Mouse (Mus musculus) thymus, adult 18-20 months (tissue): ENCODE data around the gene Tgm2.

Source experiments
- DNase-seq, 2 experiments: peaks; one replicate each; pipeline ENCODE4 v3.0.0; 2022; ENCODE audit warnings: mixed read lengths in 2 of 2

The Tgm2 gene

DNA sequence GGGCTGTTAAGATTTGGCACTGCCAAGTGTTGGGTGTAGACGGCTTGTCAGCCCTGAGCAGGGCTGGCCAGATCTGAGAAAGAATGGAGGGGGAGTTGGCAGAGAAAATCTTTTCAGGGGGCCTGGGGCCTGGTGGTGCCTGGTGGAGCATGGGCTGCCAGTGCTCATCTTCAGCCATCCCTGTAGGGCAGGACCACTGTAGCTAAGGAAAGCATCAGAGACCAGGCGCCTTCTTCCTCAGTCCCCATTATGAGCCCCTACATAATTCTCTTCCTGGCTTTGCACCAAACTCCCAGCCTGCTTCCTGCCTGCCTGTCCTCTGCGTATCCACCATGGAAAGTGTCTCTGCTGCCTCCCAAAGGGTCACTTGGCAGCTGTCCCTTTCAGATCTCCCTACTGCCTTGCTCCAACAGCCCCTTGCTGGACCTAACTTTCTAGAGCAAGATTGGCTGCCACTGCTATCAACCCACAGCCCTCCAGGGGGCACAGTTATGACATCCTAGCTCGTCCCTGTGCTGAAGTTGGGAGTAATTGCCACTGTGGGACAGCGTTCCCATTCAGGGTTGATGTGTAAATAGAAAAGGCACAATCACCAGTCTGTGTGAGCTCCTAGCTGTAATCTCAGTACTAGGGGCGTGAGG is 39.2 kb downstream of the Tgm2 start:
- DNase-seq = no peak

- DNase-seq = no peak
These were observed 40.6 kb downstream of the Tgm2 start for GRCm38 (mm10) chr2:158105605-158106004.

- no peak for DNase-seq
These were observed 41.3 kb downstream of the Tgm2 start for GRCm38 (mm10) chr2:158104966-158105365.

DNA sequence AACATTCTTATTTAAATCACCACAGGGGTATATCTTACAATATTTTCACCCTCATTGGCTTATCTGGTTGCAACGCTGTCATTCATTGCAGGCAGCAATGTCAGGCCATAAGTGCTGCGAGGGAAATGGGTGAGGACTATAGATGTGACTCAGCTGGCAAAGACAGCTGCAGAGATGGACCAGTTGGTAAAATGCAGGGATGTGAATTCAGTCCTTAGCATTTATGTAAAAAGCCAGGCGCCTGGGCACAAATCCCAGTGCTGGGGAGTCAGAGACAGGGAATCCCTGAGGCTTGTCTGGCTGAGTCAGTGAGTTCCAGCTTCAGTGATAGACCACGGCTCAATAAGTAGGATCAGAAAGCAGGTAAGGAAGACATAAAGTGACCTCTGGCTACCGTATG is 44.5 kb downstream of the Tgm2 start:
- no peak for DNase-seq

DNA sequence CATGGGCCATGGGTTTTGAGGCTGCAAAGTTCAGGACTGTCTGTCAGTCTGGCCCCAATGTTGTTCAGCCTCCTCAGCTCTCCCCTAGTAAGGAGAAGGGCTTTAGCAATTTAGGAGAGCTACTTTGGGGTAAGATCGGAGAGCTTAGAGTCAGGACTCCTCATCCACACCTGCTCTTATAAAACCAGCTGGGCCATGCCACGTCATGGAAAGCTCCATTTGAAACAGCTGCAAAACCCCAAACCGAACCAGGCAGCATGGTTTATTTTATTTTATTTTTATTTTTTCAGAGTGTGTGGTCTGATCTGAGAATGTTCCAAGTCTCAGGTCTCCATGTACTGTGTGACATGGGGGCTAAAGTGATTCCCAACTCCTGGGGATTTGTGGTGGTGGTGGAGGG is 46.7 kb downstream of the Tgm2 start:
- DNase-seq = no peak

DNA sequence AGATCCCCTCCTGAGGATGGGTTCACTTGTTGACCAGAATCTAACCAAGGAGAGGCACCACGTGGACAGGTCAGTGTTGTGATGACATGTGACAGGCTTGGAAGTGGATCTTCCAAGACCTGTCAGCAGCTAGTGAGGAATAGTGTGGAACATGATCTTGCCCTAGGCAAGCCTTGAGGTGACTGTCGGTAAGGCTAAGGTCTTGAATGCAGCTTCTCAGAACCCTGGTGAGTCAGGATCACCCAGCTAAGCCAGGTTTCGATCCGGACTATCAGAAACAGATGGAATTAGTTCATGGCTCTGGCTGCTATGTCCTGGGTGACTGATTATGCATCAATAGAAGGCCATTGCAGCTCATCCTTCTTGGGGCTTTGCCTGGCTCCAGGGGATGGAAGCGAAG is 47.5 kb downstream of the Tgm2 start:
- DNase-seq = no peak

DNA sequence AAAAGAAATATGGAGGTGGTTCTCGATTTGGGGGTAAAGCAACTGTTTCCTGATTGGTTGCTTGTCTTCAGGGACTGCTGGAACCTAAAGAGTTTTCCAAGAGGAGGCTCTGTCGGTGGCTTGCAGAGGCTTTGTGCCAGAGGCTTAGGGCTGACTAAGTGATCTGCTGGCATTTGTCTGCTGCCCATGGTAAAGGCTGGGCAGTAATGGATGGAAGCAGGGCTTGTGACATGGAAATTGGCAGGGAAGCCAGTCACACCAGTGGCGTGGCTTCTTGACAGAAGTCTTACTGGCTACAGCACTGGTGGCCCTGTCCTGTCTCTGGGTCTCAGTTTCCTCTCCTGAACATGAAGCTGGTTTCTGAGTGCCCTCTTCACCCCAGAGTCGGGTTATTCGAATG is 49.2 kb downstream of the Tgm2 start:
- DNase-seq = no peak

- no peak for DNase-seq
These were observed 51.4 kb downstream of the Tgm2 start for GRCm38 (mm10) chr2:158094846-158095245.

DNA sequence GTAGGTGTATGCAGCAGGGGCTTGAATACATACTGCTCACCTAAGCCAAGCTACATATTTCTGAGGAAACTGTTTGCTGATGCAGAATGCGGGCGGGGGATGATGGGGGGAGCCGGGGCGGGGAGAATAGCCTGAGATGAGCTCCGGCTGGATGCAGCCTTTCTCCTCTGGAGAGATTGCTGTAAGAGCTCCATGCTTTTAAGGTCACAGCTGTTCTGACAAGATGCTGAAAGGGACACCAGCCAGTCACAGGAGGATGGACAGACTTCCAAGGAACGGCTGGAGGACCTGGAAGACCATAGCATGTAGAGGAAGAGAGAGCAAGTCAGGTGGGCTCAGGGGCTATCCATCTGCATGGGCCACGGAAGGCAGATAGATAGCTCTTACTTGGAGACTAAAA is 51.9 kb downstream of the Tgm2 start:
- DNase-seq = no peak

- DNase-seq = no peak
These were observed 52.9 kb downstream of the Tgm2 start for GRCm38 (mm10) chr2:158093345-158093744.

GRCm38 (mm10) chr2:158090096-158090495 is 56.1 kb downstream of the Tgm2 start:
- no peak for DNase-seq

GRCm38 (mm10) chr2:158084486-158084885 is 61.8 kb downstream of the Tgm2 start:
- DNase-seq = no peak

DNA sequence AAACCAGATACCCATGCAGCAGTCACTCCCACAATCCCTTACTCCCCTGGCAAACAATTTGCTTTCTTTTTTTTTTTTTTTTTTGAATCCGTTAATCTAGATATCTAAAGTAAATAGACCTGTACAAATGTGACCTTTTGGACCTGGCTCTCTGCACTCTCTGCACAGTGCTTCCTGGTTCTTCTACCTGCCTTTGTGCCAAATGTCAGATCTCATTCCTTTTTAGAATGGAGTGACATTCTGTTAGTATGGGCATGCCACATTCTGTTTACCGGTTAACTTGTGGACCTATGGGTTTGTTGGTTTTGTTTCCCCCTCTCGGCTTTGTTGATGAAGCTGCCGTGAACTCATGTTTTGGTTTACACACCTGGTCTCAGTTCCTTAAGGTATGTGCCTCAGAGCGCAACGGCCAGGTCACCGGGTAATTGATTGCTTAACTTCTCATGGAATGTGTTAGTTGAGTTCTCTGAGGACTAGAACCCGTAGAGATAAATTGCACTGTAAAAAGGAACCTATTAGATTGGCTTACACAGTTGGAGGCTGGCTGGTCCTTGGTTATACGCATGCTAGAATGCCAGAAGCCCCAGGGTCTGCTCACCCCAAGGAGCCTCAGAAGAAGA is 65.5 kb downstream of the Tgm2 start:
- no peak for DNase-seq

GRCm38 (mm10) chr2:158079843-158080395 is 66.3 kb downstream of the Tgm2 start:
- no peak for DNase-seq

DNA sequence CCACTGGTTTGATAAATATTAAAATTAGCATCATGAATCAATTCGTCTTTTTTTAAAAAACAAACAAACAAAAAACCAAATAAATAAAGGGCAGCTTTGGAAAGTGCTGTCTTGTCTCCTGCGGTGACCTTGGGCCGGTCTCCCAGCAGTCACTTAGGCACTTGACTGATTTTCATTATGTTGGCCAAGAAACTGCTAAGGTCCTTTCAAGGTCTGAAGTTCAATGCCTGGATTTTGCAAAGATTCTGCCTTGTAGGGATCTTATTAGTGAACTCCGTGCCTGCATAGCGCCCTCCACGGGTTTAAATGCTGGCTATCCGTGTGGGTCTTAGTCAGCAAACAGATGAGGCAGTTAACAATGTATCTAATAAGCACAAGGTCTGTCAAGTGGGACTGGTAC is 67.3 kb downstream of the Tgm2 start:
- DNase-seq = no peak

GRCm38 (mm10) chr2:158077981-158078380 is 68.3 kb downstream of the Tgm2 start:
- DNase-seq = no peak

DNA sequence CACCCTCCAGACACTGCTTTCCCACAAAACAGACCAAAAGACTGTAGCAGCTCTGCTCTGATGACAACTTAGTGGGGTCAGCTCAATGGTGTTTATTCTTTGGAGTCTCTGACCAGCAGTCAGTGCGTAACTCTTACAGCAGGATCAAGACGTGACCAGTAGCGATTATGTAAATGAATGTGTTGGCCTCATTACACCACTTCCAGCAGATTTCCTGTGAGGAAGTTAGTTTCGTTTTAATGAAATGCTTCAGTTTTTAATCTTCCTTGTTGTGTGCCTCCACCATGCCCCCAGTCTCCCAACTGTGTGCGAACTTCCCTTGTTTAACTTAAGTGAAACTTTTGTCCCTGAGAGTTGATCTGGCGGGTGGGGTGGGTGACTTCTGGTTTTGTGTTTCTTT is 69.5 kb downstream of the Tgm2 start:
- no peak for DNase-seq

GRCm38 (mm10) chr2:158074835-158075234 is 71.4 kb downstream of the Tgm2 start:
- no peak for DNase-seq

DNA sequence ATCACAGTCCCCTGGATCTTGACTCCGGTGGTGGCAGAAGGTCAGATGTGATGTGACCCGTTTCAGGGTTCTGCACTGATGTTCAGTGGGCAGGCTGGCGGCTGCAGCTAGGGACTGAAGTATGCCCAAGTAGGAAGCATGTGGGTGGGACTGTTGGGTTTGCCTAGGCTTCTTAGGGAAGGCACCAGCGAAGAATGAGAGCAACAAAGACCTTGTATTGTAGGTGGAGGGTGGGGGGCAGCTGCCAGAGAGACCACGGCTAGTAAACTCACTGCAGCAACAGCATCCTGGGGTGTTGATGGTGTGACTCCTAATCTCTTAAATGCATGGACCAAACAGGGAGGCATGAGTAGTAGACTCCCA is 74.6 kb downstream of the Tgm2 start:
- no peak for DNase-seq

- no peak for DNase-seq
These were observed 75.2 kb downstream of the Tgm2 start for GRCm38 (mm10) chr2:158070885-158071632.

DNA sequence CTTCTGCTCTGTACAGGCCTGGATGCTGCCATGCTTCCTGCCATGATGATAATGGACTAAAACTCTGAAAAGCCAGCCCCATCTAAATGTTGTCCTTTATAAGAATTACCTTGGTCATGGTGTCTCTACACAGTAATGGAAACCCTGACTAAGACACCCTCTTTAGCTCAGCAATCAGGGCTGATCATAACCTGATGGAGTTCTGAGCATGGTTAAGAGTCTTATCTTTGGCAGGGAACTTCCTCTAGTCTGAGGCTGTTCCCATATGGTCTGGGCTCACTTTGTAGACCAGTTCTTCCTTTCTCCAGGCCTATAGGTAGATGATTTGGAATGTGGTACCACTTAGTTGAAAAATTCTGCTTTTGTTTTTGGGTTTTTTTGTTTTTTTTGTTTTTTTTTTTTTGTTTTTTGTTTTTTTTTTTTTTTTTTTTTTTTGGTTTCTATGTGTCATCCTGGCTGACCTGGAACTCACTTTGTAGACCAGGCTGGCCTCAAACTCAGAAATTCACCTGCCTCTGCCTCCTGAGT is 77.7 kb downstream of the Tgm2 start:
- DNase-seq = no peak

- no peak for DNase-seq
These were observed 78.9 kb downstream of the Tgm2 start for GRCm38 (mm10) chr2:158067260-158067824.

DNA sequence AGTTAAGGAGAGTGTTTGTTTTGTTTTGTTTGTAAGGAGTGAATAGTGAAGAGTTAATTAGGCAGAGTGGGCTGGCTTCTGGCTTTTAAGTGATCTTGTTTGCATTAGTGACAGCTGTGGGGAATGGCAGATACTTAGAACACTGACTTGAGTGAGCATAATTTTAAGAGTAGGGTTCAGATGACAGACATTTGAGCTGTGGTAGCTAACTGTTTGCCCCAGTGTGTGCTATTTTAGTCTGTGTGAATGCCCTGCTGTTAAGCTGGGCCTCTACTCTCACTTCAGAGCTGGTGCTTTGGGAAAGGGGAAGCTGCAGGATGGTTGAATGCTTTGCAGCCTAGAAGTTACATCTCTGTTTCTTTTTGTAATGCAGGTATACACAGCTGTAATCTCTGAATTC is 79.8 kb downstream of the Tgm2 start:
- DNase-seq = no peak
